Mouse (Mus musculus): ENCODE measurements around the gene Faf1.

The Faf1 gene

GRCm38 (mm10) chr4:109782577-109783114 is 106.3 kb downstream of the Faf1 start:
- DNase-seq (ENCODE audit: low spot score in 2 of 2) = no peak

- DNase-seq (ENCODE audit: low spot score in 2 of 2) = no peak
These were observed 113.1 kb downstream of the Faf1 start for GRCm38 (mm10) chr4:109789347-109790001.

GRCm38 (mm10) chr4:109792331-109792730 is 115.9 kb downstream of the Faf1 start:
- no peak for DNase-seq (ENCODE audit: low spot score in 2 of 2)

- no peak for DNase-seq (ENCODE audit: low spot score in 2 of 2)
These were observed 116.7 kb downstream of the Faf1 start for GRCm38 (mm10) chr4:109793072-109793471.

GRCm38 (mm10) chr4:109797511-109798182 is 121.3 kb downstream of the Faf1 start:
- DNase-seq (ENCODE audit: low spot score in 2 of 2) = no peak

- no peak for DNase-seq (ENCODE audit: low spot score in 2 of 2)
These were observed 130.0 kb downstream of the Faf1 start for GRCm38 (mm10) chr4:109806408-109806807.

- no peak for DNase-seq (ENCODE audit: low spot score in 2 of 2)
These were observed 138.8 kb downstream of the Faf1 start for GRCm38 (mm10) chr4:109815161-109815560.

GRCm38 (mm10) chr4:109815592-109815991 is 139.2 kb downstream of the Faf1 start:
- no peak for DNase-seq (ENCODE audit: low spot score in 2 of 2)

GRCm38 (mm10) chr4:109819455-109819854 is 143.1 kb downstream of the Faf1 start:
- no peak for DNase-seq (ENCODE audit: low spot score in 2 of 2)

- DNase-seq (ENCODE audit: low spot score in 2 of 2) = no peak
These were observed 153.4 kb downstream of the Faf1 start for GRCm38 (mm10) chr4:109829800-109830199.

GRCm38 (mm10) chr4:109857851-109858250 is 181.5 kb downstream of the Faf1 start:
- no peak for DNase-seq (ENCODE audit: low spot score in 2 of 2)

- no peak for DNase-seq (ENCODE audit: low spot score in 2 of 2)
These were observed 182.4 kb downstream of the Faf1 start for GRCm38 (mm10) chr4:109858571-109859392.

GRCm38 (mm10) chr4:109859401-109859800 is 183.0 kb downstream of the Faf1 start:
- DNase-seq (ENCODE audit: low spot score in 2 of 2) = no peak

GRCm38 (mm10) chr4:109860256-109860655 is 183.9 kb downstream of the Faf1 start:
- no peak for DNase-seq (ENCODE audit: low spot score in 2 of 2)

- DNase-seq (ENCODE audit: low spot score in 2 of 2) = no peak
These were observed 185.9 kb downstream of the Faf1 start for GRCm38 (mm10) chr4:109862271-109862670.

- no peak for DNase-seq (ENCODE audit: low spot score in 2 of 2)
These were observed 186.6 kb downstream of the Faf1 start for GRCm38 (mm10) chr4:109863021-109863420.

- DNase-seq (ENCODE audit: low spot score in 2 of 2) = no peak
These were observed 192.6 kb downstream of the Faf1 start for GRCm38 (mm10) chr4:109868897-109869484.

- DNase-seq (ENCODE audit: low spot score in 2 of 2) = no peak
These were observed 207.9 kb downstream of the Faf1 start for GRCm38 (mm10) chr4:109884333-109884732.

GRCm38 (mm10) chr4:109887856-109888357 is 211.5 kb downstream of the Faf1 start:
- no peak for DNase-seq (ENCODE audit: low spot score in 2 of 2)

- no peak for DNase-seq (ENCODE audit: low spot score in 2 of 2)
These were observed 221.6 kb downstream of the Faf1 start for GRCm38 (mm10) chr4:109897810-109898566.

GRCm38 (mm10) chr4:109901076-109901475 is 224.7 kb downstream of the Faf1 start:
- DNase-seq (ENCODE audit: low spot score in 2 of 2) = no peak
